In the genomic region with DNA sequence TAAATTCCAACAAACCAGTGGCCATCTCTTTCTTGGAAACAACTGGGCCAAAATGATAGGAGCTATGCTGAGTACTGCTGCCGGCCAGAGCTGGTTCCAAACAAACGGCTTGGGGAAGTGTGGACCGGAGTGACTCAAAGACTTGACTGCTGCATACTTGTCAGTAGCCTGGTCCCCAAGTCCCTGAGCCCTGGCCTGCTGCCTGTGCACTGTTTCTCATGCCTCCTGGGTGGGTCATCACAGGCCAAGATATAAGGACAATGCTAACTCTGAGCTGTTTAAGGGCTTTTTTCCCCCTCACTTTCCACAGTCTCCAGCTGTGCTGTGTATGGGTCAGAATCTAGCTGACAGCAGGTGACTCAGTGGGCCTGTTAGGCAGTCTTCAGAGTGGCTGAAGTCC, we compare ENCODE assay signal across 22 mouse cellular contexts.
A peak's percentile ranks its signal among the peaks of the same experiment; 100 is the strongest.
DNase-seq lines count a peak whose midpoint lies in the region; ATAC-seq lines count a peak whose summit lies in the region.
"Had no signal": no experiment of that assay in that cellular context is flagged by ENCODE, and none has a peak within 500 bp of the region (broad histone marks: within the 10 kb centered on the region; RNA-seq: fewer than 3 reads in every experiment).

No protein-coding gene starts in this region.

- no peak for ATAC-seq in heart, embryonic 12.5 days (ENCODE audit: insufficient number of reproducible peaks, low FRiP score)
- ATAC-seq: forebrain, embryonic 14.5 days had no signal

- H3K4me3 ChIP-seq in heart, embryonic 12.5 days = no peak overlapping the region
- no peak overlapping the region for H3K4me3 ChIP-seq in heart, embryonic 10.5 days
- H3K4me3 ChIP-seq: embryonic facial prominence, embryonic 13.5 days; embryonic facial prominence, embryonic 15.5 days; erythroblast, embryonic 14.5 days; forebrain, embryonic 10.5 days; forebrain, embryonic 12.5 days had no signal

- intact Hi-C loops in heart, postnatal 36 days (cut with DNase I) = no loop called here
- intact Hi-C loops in heart, postnatal 10 days (cut with DNase I) = no loop called here

- no peaks in the 10 kb centered on the region for H3K9me3 ChIP-seq in heart, embryonic 12.5 days (replicated peaks)
- no peaks in the 10 kb centered on the region for H3K9me3 ChIP-seq in heart, embryonic 10.5 days
- H3K9me3 ChIP-seq: embryonic facial prominence, embryonic 13.5 days; embryonic facial prominence, embryonic 15.5 days; forebrain, embryonic 10.5 days; forebrain, embryonic 12.5 days had no signal

- H3K27me3 ChIP-seq in heart, embryonic 12.5 days (replicated peaks) = no peaks in the 10 kb centered on the region
- no peaks in the 10 kb centered on the region for H3K27me3 ChIP-seq in heart, embryonic 10.5 days (ENCODE audit: insufficient read depth, poor library complexity, severe bottlenecking)
- H3K27me3 ChIP-seq: embryonic facial prominence, embryonic 13.5 days; embryonic facial prominence, embryonic 15.5 days; forebrain, embryonic 12.5 days had no signal

- no peak overlapping the region for H3K4me2 ChIP-seq in heart, embryonic 12.5 days
- H3K4me2 ChIP-seq: embryonic facial prominence, embryonic 13.5 days; embryonic facial prominence, embryonic 15.5 days; forebrain, embryonic 12.5 days had no signal

- peak; percentile 88 for DNase-seq in heart, adult 11 months
- DNase-seq in heart, postnatal 36 days = no peak
- DNase-seq in heart, postnatal 10 days = peak; percentile 47 to 50
- peak; percentile 55 for DNase-seq in heart, postnatal 4 days
- no peak for DNase-seq in heart, embryonic 10.5 days (ENCODE audit: low spot score)
- DNase-seq: adrenal gland, adult 2 months; adrenal gland, postnatal 10 days; adrenal gland, postnatal 25 days; cerebellum, adult 11 months; cerebellum, adult 18-20 months; cerebellum, adult 8-10 months; cerebellum, adult 9-11 months; cerebellum, postnatal 14 days; cerebellum, postnatal 36 days; embryo, embryonic 11 days had no signal

- H3K9ac ChIP-seq in heart, embryonic 12.5 days = no peak overlapping the region
- H3K9ac ChIP-seq: embryonic facial prominence, embryonic 13.5 days; embryonic facial prominence, embryonic 15.5 days; forebrain, embryonic 12.5 days had no signal

- no peaks in the 10 kb centered on the region for H3K4me1 ChIP-seq in heart, embryonic 12.5 days (replicated peaks)
- H3K4me1 ChIP-seq in heart, embryonic 10.5 days = no peaks in the 10 kb centered on the region
- H3K4me1 ChIP-seq: embryonic facial prominence, embryonic 13.5 days; embryonic facial prominence, embryonic 15.5 days; forebrain, embryonic 10.5 days; forebrain, embryonic 12.5 days had no signal

- H3K36me3 ChIP-seq in heart, embryonic 12.5 days = no peaks in the 10 kb centered on the region
- no peaks in the 10 kb centered on the region for H3K36me3 ChIP-seq in heart, embryonic 10.5 days
- H3K36me3 ChIP-seq: embryonic facial prominence, embryonic 13.5 days; embryonic facial prominence, embryonic 15.5 days; forebrain, embryonic 10.5 days; forebrain, embryonic 12.5 days had no signal

- no peak overlapping the region for H3K27ac ChIP-seq in heart, embryonic 12.5 days (ENCODE audit: poor library complexity, severe bottlenecking)
- H3K27ac ChIP-seq in heart, embryonic 10.5 days = no peak overlapping the region
- H3K27ac ChIP-seq: embryonic facial prominence, embryonic 13.5 days; embryonic facial prominence, embryonic 15.5 days; forebrain, embryonic 10.5 days; forebrain, embryonic 12.5 days had no signal

- WGBS in heart, embryonic 12.5 days = 70% methylated on average over 3 of the region's 3 CpGs
- 70% methylated on average over 3 of the region's 3 CpGs for WGBS in heart, embryonic 10.5 days

Comparison
In these comparisons a context has a peak if more than half of its experiments do, and no peak if none do; other contexts are left out.
1. DNase-seq: peak in heart, adult 11 months (single experiment), heart, postnatal 10 days (2 of 2) and heart, postnatal 4 days (single experiment); none in heart, postnatal 36 days (0 of 2) and heart, embryonic 10.5 days (single experiment).